Mouse (Mus musculus): ENCODE data around the gene Pla2g3.

- TF ChIP-seq POLR2A (IDR thresholded peaks at IDR 0.05; ENCODE audit: borderline replicate concordance, low read depth, low read length): no peak
- TF ChIP-seq CTCF (IDR thresholded peaks at IDR 0.05; ENCODE audit: low read depth, low read length): no peak
These were observed 40.1 kb downstream of the Pla2g3 start for GRCm38 (mm10) chr11:3528208-3528607.

Measured in bone marrow macrophage, adult 2 months (primary cell).